Mouse (Mus musculus) kidney, embryonic 15.5 days (tissue): ENCODE data around the gene Slc25a35. TPM values are rescaled to one million over a fixed set of nuclear protein-coding genes. Genes with fewer than 3 reads are reported as not detected.
A peak's percentile ranks its signal among the peaks of the same experiment; 100 is the strongest.
"Not testable (repeated sequence)": the region's sequence is repeated elsewhere in the genome, so short reads cannot be mapped to it uniquely, and the experiment has no call there.

Experiments
- ATAC-seq: fragments of 200-750 bp; cut with Nextera tagmentation; replicated peaks from 2 replicates; pipeline ENCODE4 v1.8.0; 2017; ENCODE audit warnings: moderate TSS enrichment; ENCODE audit not compliant: low FRiP score
- H3K27ac ChIP-seq: fragments of 300-500 bp; sonication (generic); 2 replicates; pipeline ENCODE4 v1.5.1; 2015; ENCODE audit warnings: mild to moderate bottlenecking, inconsistent platforms
- H3K27me3 ChIP-seq: fragments of 300-500 bp; sonication (generic); 2 replicates; pipeline ENCODE4 v1.6.1; 2015; ENCODE audit warnings: inconsistent platforms
- H3K36me3 ChIP-seq: fragments of 300-500 bp; sonication (generic); 2 replicates; pipeline ENCODE4 v1.6.1; 2015; ENCODE audit warnings: inconsistent platforms
- H3K4me1 ChIP-seq: fragments of 300-500 bp; sonication (generic); 2 replicates; pipeline ENCODE4 v1.6.1; 2015; ENCODE audit warnings: inconsistent platforms
- H3K4me2 ChIP-seq: fragments of 300-500 bp; sonication (generic); 2 replicates; pipeline ENCODE4 v1.6.1; 2015; ENCODE audit warnings: moderate library complexity, mild to moderate bottlenecking, inconsistent platforms
- H3K4me3 ChIP-seq: fragments of 300-500 bp; sonication (generic); replicated peaks from 2 replicates; pipeline ENCODE4 v1.5.1; 2015; ENCODE audit warnings: mild to moderate bottlenecking, inconsistent platforms
- H3K9ac ChIP-seq: fragments of 300-500 bp; sonication (generic); 2 replicates; pipeline ENCODE4 v1.6.1; 2015; ENCODE audit warnings: mild to moderate bottlenecking, inconsistent platforms
- H3K9me3 ChIP-seq: fragments of 300-500 bp; sonication (generic); replicated peaks from 2 replicates; pipeline ENCODE4 v1.6.1; 2016; ENCODE audit warnings: inconsistent platforms
- WGBS: fragments of 180-500 bp; shearing (Covaris S2); methylation state at CpG from one replicate; pipeline ENCODE4 v1.1.7; 2015; ENCODE audit warnings: mixed read lengths; 5-methylcytosine and 5-hydroxymethylcytosine counted together
- polyA plus RNA-seq: library from polyadenylated mRNA; unstranded; fragments of >200 nt; fragmentation: Nextera tagmentation; extraction: Ambion mirVana; gene quantifications from 2 replicates; pipeline ENCODE4 v1.2.1, GENCODE M21; 2015

The Slc25a35 gene
- polyA plus RNA-seq, 1 experiment from 2014 or later = 5.0 TPM

GRCm38 (mm10) chr11:68982639-68983369 is 14.9 kb downstream of the Slc25a35 start:
- ATAC-seq = 0 out of 2 replicates have a peak, but pooled peaks have one; percentile 18
- Histone ChIP-seq H3K27me3 (no peaks in the 10 kb centered on the region), H3K4me3 (no peak overlapping the region), H3K36me3 (peaks cover 19% of the 10 kb centered on the region), H3K9ac (no peak overlapping the region), H3K4me1 (no peaks in the 10 kb centered on the region), H3K27ac (no peak overlapping the region), H3K4me2 (no peak overlapping the region), H3K9me3 (no peaks in the 10 kb centered on the region)
- WGBS = 23% methylated on average over 4 of the region's 4 CpGs

- H3K27me3 ChIP-seq = no peaks in the 10 kb centered on the region
- H3K4me2 ChIP-seq = no peak overlapping the region
- H3K4me1 ChIP-seq = no peaks in the 10 kb centered on the region
- no peaks in the 10 kb centered on the region for H3K9me3 ChIP-seq
- ATAC-seq = no peak
- no peak overlapping the region for H3K4me3 ChIP-seq
- no peak overlapping the region for H3K27ac ChIP-seq
- H3K36me3 ChIP-seq = peaks cover 66% of the 10 kb centered on the region
- 89% methylated on average over 11 of the region's 11 CpGs for WGBS
- H3K9ac ChIP-seq = no peak overlapping the region
These were observed 19.5 kb downstream of the Slc25a35 start for GRCm38 (mm10) chr11:68987365-68987882.

- 92% methylated on average over 17 of the region's 17 CpGs for WGBS
- peaks cover 75% of the 10 kb centered on the region for H3K36me3 ChIP-seq
- no peak for ATAC-seq
These were observed 20.4 kb downstream of the Slc25a35 start for GRCm38 (mm10) chr11:68988341-68988740.

GRCm38 (mm10) chr11:68993122-68993521 is 25.2 kb downstream of the Slc25a35 start:
- ATAC-seq = no peak
- 88% methylated on average over 7 of the region's 7 CpGs for WGBS
- H3K9ac ChIP-seq = no peak overlapping the region
- H3K27ac ChIP-seq = no peak overlapping the region
- H3K4me3 ChIP-seq = no peak overlapping the region
- no peaks in the 10 kb centered on the region for H3K9me3 ChIP-seq
- peaks cover 98% of the 10 kb centered on the region for H3K36me3 ChIP-seq
- H3K4me1 ChIP-seq = no peaks in the 10 kb centered on the region
- no peaks in the 10 kb centered on the region for H3K27me3 ChIP-seq
- no peak overlapping the region for H3K4me2 ChIP-seq

More at GRCm38 (mm10) chr11:68988341-68988740, 20.4 kb downstream of the Slc25a35 start:
- no peaks in the 10 kb centered on the region for H3K9me3 ChIP-seq
- H3K4me1 ChIP-seq = no peaks in the 10 kb centered on the region
- no peak overlapping the region for H3K4me2 ChIP-seq
- no peak overlapping the region for H3K9ac ChIP-seq
- H3K27me3 ChIP-seq = no peaks in the 10 kb centered on the region
- H3K4me3 ChIP-seq = no peak overlapping the region
- H3K27ac ChIP-seq = no peak overlapping the region

DNA sequence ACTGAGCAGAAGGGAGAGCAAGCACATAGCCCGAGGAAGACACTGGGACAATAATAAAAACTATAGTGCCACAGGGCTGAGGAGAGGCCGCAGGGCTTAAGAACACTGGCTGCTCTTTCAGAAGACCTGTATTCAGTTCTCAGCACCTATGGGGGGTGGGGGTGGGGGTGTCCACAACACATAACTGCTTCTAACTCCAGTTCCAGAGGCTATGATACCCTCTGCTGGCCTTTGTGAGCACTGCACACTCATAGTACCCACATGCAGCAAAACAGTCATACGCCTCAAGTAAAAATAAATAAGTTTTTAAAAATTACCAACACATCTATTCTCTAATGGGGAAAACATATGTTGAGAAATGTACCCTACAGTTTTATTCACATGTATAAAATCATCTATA is 26.4 kb downstream of the Slc25a35 start:
- 97% methylated on average over 3 of the region's 3 CpGs for WGBS
- no peaks in the 10 kb centered on the region for H3K27me3 ChIP-seq
- H3K4me3 ChIP-seq = no peak overlapping the region
- peaks cover 98% of the 10 kb centered on the region for H3K36me3 ChIP-seq
- H3K4me2 ChIP-seq = no peak overlapping the region
- no peak for ATAC-seq
- no peak overlapping the region for H3K27ac ChIP-seq
- no peaks in the 10 kb centered on the region for H3K4me1 ChIP-seq
- H3K9me3 ChIP-seq = no peaks in the 10 kb centered on the region
- H3K9ac ChIP-seq = no peak overlapping the region

DNA sequence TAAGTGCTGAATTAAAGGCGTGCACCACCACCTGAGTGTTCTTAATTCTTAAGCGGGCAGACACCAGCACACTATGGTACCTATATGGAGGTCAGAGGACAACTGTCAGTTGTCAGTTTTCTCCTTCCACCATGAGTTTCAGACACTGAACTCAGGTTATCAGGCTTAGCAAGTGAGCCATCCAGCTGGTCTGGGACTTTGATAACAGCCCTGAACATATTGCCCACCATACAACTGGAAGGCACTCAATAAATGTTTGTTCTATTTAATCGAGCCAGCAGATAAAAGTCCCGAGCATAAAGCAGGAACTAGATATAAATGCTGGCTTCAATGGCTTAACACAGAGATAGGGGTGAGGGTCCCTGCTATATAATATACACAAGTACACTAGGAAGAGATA is 29.1 kb downstream of the Slc25a35 start:
- no peak for ATAC-seq
- H3K36me3 ChIP-seq = peaks cover 98% of the 10 kb centered on the region
- no peaks in the 10 kb centered on the region for H3K4me1 ChIP-seq
- H3K27me3 ChIP-seq = no peaks in the 10 kb centered on the region
- no peak overlapping the region for H3K9ac ChIP-seq
- H3K27ac ChIP-seq = no peak overlapping the region
- no peaks in the 10 kb centered on the region for H3K9me3 ChIP-seq
- whole genome bisulfite sequencing = 94% methylated on average over 4 of the region's 4 CpGs
- H3K4me3 ChIP-seq = no peak overlapping the region
- H3K4me2 ChIP-seq = no peak overlapping the region

GRCm38 (mm10) chr11:69002782-69003181 is 34.9 kb downstream of the Slc25a35 start:
- H3K27me3 ChIP-seq, H3K4me2 ChIP-seq, H3K9me3 ChIP-seq, H3K9ac ChIP-seq, H3K27ac ChIP-seq, H3K4me1 ChIP-seq, H3K4me3 ChIP-seq, ATAC-seq: not testable (repeated sequence)
- WGBS = 92% methylated on average over 4 of the region's 4 CpGs
- H3K36me3 ChIP-seq = peaks cover 59% of the 10 kb centered on the region

DNA sequence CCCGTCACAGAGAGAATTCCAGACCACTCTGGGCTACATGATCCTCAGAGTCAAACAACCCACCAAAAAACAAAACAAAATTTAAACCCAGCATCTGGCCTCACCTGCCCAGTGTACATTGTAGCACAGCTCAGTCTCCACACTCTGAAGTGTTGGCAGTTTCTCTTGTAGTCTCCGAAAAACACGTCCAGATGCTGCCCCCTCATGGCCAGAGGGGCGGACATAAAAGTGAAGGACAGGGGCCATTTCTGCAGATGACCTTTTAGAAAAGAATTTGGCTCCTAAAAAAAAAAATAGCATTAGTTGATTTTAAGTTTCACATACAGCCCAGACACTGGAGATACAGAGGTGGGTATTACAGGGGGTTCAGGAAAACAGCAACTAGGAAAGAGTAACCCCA is 35.7 kb downstream of the Slc25a35 start:
- H3K4me2 ChIP-seq = no peak overlapping the region
- ATAC-seq = no peak
- H3K4me3 ChIP-seq = no peak overlapping the region
- H3K27ac ChIP-seq = no peak overlapping the region
- H3K4me1 ChIP-seq = peaks cover 9% of the 10 kb centered on the region
- no peak overlapping the region for H3K9ac ChIP-seq
- WGBS = 56% methylated on average over 4 of the region's 4 CpGs
- no peaks in the 10 kb centered on the region for H3K9me3 ChIP-seq
- H3K36me3 ChIP-seq = peaks cover 51% of the 10 kb centered on the region
- no peaks in the 10 kb centered on the region for H3K27me3 ChIP-seq

DNA sequence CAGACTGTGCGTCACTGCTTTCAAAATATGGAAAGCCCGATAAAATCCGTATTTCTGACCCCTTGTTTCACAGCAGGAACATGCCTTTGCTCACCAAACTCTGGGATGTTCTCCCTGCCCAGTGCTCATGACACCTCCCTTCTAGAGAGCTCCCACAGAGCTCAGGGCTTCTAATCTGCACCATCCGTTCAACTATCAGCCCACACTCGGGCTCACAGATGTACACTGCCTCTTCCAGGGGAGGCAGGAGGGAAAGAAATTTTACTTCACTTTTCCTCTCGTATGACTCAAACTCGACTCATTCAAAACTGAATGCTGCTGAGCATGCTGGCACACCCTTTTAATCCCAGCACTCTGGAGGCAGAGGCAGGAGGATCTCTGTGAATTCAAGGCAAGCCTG is 37.3 kb downstream of the Slc25a35 start:
- no peaks in the 10 kb centered on the region for H3K9me3 ChIP-seq
- peaks cover 9% of the 10 kb centered on the region for H3K4me1 ChIP-seq
- H3K9ac ChIP-seq = no peak overlapping the region
- peaks cover 35% of the 10 kb centered on the region for H3K36me3 ChIP-seq
- H3K27me3 ChIP-seq = no peaks in the 10 kb centered on the region
- H3K4me3 ChIP-seq = no peak overlapping the region
- 94% methylated on average over 7 of the region's 7 CpGs for WGBS
- no peak overlapping the region for H3K27ac ChIP-seq
- no peak overlapping the region for H3K4me2 ChIP-seq
- ATAC-seq = no peak

- H3K9me3 ChIP-seq, H3K4me2 ChIP-seq, ATAC-seq, H3K4me3 ChIP-seq, H3K27me3 ChIP-seq, H3K9ac ChIP-seq, H3K27ac ChIP-seq: not testable (repeated sequence)
- peaks cover 18% of the 10 kb centered on the region for H3K4me1 ChIP-seq
- H3K36me3 ChIP-seq = peaks cover 21% of the 10 kb centered on the region
These were observed 38.6 kb downstream of the Slc25a35 start for GRCm38 (mm10) chr11:69006575-69006974.

GRCm38 (mm10) chr11:69008182-69009121 is 40.5 kb downstream of the Slc25a35 start, which contains the start of gene Pfas:
Gene Pfas, minus strand, starts transcription at chr11:69008460.
- peaks cover 20% of the 10 kb centered on the region for H3K4me1 ChIP-seq
- H3K4me3 ChIP-seq = peak within 1 kb of the TSS; percentile 86
- peak within 1 kb of the TSS; percentile 75 for H3K4me2 ChIP-seq
- ATAC-seq = peak; percentile 83
- WGBS = 11% methylated on average over 38 of the region's 38 CpGs
- H3K9ac ChIP-seq = peak within 1 kb of the TSS; percentile 80
- no peaks in the 10 kb centered on the region for H3K27me3 ChIP-seq
- H3K27ac ChIP-seq = peak within 1 kb of the TSS; percentile 52
- no peaks in the 10 kb centered on the region for H3K9me3 ChIP-seq
- peaks cover 2% of the 10 kb centered on the region for H3K36me3 ChIP-seq

GRCm38 (mm10) chr11:69009508-69009907 is 41.6 kb downstream of the Slc25a35 start:
- ATAC-seq = no peak
- no peaks in the 10 kb centered on the region for H3K36me3 ChIP-seq
- no peak overlapping the region for H3K4me3 ChIP-seq
- H3K4me2 ChIP-seq = no peak overlapping the region
- WGBS = 90% methylated on average over 1 of the region's 1 CpGs
- peaks cover 20% of the 10 kb centered on the region for H3K4me1 ChIP-seq
- no peaks in the 10 kb centered on the region for H3K27me3 ChIP-seq
- no peak overlapping the region for H3K9ac ChIP-seq
- no peaks in the 10 kb centered on the region for H3K9me3 ChIP-seq
- H3K27ac ChIP-seq = no peak overlapping the region
